Mouse (Mus musculus) granulocyte monocyte progenitor cell, adult 5-6 weeks (primary cell): Measurements from ENCODE around the gene Asb15. TPM values are rescaled to one million over a fixed set of nuclear protein-coding genes. Genes with fewer than 3 reads are reported as not detected.

Source experiments
- ATAC-seq: replicated peaks from 2 replicates; pipeline ENCODE4 v1.8.0; 2016; ENCODE audit warnings: mild to moderate bottlenecking, moderate TSS enrichment, inconsistent platforms; ENCODE audit not compliant: poor library complexity, severe bottlenecking
- total RNA-seq, 2 experiments: library from RNA; stranded (forward) in 1 of 2; stranded (reverse) in 1 of 2; fragments of 200-712, 200-1000 nt in 1 of 2; fragments of >200 nt in 1 of 2; fragmentation: Nextera tagmentation in 1 of 2; gene quantifications; 2 replicates each; pipeline ENCODE4 v1.2.3; 2014 to 2017

Gene Asb15
- total RNA-seq (2014; fragmentation: Nextera tagmentation): not detected in 2 replicates
- total RNA-seq (2017): not detected in 2 replicates

- no peak for ATAC-seq
These were observed at the start of gene Asb15 for GRCm38 (mm10) chr6:24528064-24528243. Asb15 (plus strand) TSS chr6:24528144.

- ATAC-seq: no peak
These were observed 41.4 kb upstream of the Asb15 start for GRCm38 (mm10) chr6:24486530-24486929.

GRCm38 (mm10) chr6:24490341-24490740 lies 37.6 kb upstream of the Asb15 start:
- no peak for ATAC-seq

GRCm38 (mm10) chr6:24504141-24504540 lies 23.8 kb upstream of the Asb15 start:
- ATAC-seq: no peak

GRCm38 (mm10) chr6:24514552-24515284 lies 13.2 kb upstream of the Asb15 start, which contains the start of gene Iqub:
Iqub (minus strand) TSS chr6:24515067.
- peak; percentile 84 for ATAC-seq

- peak; percentile 65 for ATAC-seq
These were observed 11.7 kb upstream of the Asb15 start for GRCm38 (mm10) chr6:24516197-24516596.

- no peak for ATAC-seq
These were observed 2.2 kb upstream of the Asb15 start for GRCm38 (mm10) chr6:24525705-24526104.

GRCm38 (mm10) chr6:24527155-24528063 lies 535 bp upstream of the Asb15 start, which contains the start of gene Ndufa5:
Ndufa5 (minus strand) TSS chr6:24528013.
- ATAC-seq: peak; percentile 93

GRCm38 (mm10) chr6:24530166-24530565 lies 2.2 kb downstream of the Asb15 start:
- ATAC-seq: peak; percentile 51

- ATAC-seq: peak; percentile 55
These were observed 2.9 kb downstream of the Asb15 start for GRCm38 (mm10) chr6:24530711-24531420.

- no peak for ATAC-seq
These were observed 4.9 kb downstream of the Asb15 start for GRCm38 (mm10) chr6:24532804-24533203.

GRCm38 (mm10) chr6:24538435-24538834 lies 10.5 kb downstream of the Asb15 start:
- no peak for ATAC-seq

GRCm38 (mm10) chr6:24540106-24540505 lies 12.2 kb downstream of the Asb15 start:
- ATAC-seq: no peak

- ATAC-seq: no peak
These were observed 14.4 kb downstream of the Asb15 start for GRCm38 (mm10) chr6:24542393-24542792.

- ATAC-seq: no peak
These were observed 15.2 kb downstream of the Asb15 start for GRCm38 (mm10) chr6:24543119-24543591.

- no peak for ATAC-seq
These were observed 18.9 kb downstream of the Asb15 start for GRCm38 (mm10) chr6:24546716-24547420.

- no peak for ATAC-seq
These were observed 21.9 kb downstream of the Asb15 start for GRCm38 (mm10) chr6:24549801-24550200.

GRCm38 (mm10) chr6:24552046-24552445 lies 24.1 kb downstream of the Asb15 start:
- ATAC-seq: no peak

- no peak for ATAC-seq
These were observed 26.6 kb downstream of the Asb15 start for GRCm38 (mm10) chr6:24554427-24555086.

GRCm38 (mm10) chr6:24555488-24555887 lies 27.5 kb downstream of the Asb15 start:
- no peak for ATAC-seq
